Mouse (Mus musculus) right cerebral cortex, postnatal 4 days (tissue): ENCODE data around the gene Tyro3.

Experiments used
- DNase-seq: peaks from one replicate; pipeline ENCODE4 v3.0.0-alpha.2; 2022

Gene Tyro3

DNA sequence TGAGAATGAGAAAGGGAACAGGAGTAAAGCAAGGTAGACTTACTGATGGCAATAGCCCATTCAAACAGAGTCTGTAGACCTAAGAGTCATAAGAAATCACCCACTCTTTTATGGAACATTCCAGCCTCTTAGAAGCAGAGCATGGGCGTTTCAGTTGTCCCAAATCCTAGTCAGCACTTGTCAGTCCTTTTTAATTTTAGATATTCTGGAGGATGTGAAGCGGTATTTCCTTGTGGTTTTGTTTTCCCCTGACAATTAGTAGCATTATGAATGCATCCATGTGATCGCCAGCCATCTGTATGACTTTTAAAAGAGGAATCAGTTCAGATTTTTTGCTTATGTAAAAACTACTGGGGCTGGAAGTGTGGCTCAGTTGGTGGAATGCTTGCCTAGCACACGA is 67.0 kb downstream of the Tyro3 start:
- no peak for DNase-seq
